Mouse (Mus musculus): Measurements from ENCODE around the gene Fam118b.

The Fam118b gene

GRCm38 (mm10) chr9:35223466-35223865 lies 44.1 kb downstream of the Fam118b start:
- TF ChIP-seq GATA4 (IDR thresholded peaks at IDR 0.05; ENCODE audit: insufficient replicate concordance, low read length): no peak

DNA sequence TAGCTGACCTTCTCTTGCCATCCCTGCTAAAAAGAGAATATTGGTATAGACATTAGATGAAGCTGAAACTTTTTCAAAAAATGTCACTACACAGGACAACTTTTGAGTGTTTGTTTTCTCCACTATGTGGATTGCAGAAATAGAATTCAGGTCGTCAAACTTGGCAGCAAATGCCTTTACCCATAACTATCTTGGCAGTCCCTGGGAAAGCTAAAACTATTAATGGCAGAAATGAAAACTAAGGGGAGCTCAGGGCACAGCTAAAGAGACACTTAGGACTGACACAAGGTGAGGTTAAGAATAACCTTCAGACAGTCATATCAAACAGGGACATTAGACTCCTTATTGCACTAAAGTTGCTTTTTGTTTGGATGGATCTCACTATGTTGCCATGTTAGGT lies 49.6 kb downstream of the Fam118b start:
- no peak for TF ChIP-seq GATA4 (IDR thresholded peaks at IDR 0.05; ENCODE audit: insufficient replicate concordance, low read length)

DNA sequence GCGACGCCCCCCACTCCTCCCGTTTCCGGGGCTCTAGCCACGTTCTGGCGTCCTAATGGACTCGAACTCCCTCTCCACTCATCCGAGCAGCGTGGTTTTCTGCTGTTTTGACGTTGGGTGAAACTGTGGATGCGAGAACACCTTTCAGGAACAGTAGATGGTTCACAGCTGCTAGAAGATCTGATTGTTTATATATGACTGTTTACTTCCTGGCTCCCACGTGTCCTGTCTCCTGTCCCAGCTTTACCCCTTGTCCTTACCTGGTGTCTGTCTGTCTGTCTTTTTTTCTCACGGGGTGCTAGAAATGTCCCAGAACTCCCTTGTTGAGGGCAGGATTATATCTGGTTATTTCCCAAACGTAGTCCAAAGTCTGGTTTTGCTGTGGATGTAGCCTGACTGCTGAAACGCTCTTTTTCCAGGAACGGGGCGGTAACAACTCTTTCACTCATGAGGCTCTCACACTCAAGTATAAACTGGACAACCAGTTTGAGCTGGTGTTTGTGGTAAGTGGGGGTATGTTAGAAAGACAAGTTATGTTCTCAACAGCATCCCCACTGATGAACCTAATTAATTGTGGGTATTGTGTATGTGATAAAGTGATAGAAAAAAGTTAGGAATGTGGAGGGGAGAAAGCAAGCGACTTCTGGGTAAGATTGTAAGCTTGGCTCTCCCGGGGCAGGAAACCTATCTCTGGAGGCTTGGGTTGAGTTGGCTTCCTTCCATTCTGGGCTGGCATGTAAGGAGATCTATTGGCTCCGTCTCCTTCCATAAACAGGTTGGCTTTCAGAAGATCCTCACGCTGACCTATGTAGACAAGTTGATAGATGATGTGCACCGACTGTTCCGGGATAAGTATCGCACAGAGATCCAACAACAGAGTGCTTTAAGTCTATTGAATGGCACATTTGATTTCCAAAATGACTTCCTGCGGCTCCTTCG lies 55.8 kb downstream of the Fam118b start:
- no peak for TF ChIP-seq GATA4 (IDR thresholded peaks at IDR 0.05; ENCODE audit: insufficient replicate concordance, low read length)

GRCm38 (mm10) chr9:35210542-35211474 lies 56.8 kb downstream of the Fam118b start, which contains the start of gene Foxred1:
Gene Foxred1, minus strand, starts transcription at chr9:35211055.
- TF ChIP-seq GATA4 (IDR thresholded peaks at IDR 0.05; ENCODE audit: insufficient replicate concordance, low read length): peak; percentile 85; the same call in 1 of the 2 replicates

DNA sequence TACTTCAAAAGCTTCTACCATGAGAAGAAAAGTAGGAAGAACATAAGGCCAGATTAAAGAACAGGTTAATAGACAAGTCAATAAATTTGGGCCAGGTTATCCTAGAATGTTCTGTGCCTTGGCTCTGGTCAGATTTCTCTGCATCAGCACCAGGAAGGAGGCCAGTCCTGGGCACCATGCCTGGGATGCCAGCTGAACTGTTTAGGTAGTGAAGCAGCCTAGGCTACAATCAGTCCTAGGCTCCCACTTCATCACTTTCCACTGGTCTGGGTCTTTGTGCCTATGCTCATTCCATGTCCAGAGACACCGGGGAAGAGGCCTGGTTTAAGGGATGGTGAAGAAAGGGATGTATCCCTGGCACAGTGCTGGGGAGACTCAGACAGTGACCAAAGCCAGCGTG lies 63.2 kb downstream of the Fam118b start:
- TF ChIP-seq GATA4 (IDR thresholded peaks at IDR 0.05; ENCODE audit: insufficient replicate concordance, low read length): no peak

DNA sequence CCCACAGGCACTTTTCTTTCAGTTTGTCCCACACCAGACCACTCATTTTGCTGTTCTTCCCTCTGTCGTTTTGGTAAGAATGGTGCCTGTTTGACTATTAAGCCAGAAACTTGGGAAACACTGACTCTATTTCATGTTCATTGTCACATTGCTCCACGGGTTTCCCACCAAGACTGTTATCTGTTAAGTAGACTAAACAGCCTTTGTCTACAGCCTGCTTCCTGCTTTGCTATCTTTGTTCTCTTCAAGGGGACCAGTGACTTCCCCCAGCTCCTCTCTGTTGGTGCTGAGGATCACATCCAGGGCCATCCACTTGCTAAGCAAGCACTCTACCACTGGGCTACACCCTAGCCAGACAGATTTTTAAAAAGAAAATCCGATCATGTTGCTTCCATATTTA lies 64.1 kb downstream of the Fam118b start:
- peak; percentile 52; the same call in 1 of the 2 replicates for TF ChIP-seq GATA4 (IDR thresholded peaks at IDR 0.05; ENCODE audit: insufficient replicate concordance, low read length)

GRCm38 (mm10) chr9:35200529-35201060 lies 67.0 kb downstream of the Fam118b start:
- TF ChIP-seq GATA4 (IDR thresholded peaks at IDR 0.05; ENCODE audit: insufficient replicate concordance, low read length): no peak

- peak; percentile 45; the same call in 1 of the 2 replicates for TF ChIP-seq GATA4 (IDR thresholded peaks at IDR 0.05; ENCODE audit: insufficient replicate concordance, low read length)
These were observed 67.7 kb downstream of the Fam118b start, which contains the start of the genes Srpr and Tirap for GRCm38 (mm10) chr9:35199772-35200471. Gene Srpr, plus strand, starts transcription at chr9:35200175. Gene Tirap, minus strand, starts transcription at chr9:35200291.

- TF ChIP-seq GATA4 (IDR thresholded peaks at IDR 0.05; ENCODE audit: insufficient replicate concordance, low read length): no peak
These were observed 68.4 kb downstream of the Fam118b start for GRCm38 (mm10) chr9:35198945-35199771.

DNA sequence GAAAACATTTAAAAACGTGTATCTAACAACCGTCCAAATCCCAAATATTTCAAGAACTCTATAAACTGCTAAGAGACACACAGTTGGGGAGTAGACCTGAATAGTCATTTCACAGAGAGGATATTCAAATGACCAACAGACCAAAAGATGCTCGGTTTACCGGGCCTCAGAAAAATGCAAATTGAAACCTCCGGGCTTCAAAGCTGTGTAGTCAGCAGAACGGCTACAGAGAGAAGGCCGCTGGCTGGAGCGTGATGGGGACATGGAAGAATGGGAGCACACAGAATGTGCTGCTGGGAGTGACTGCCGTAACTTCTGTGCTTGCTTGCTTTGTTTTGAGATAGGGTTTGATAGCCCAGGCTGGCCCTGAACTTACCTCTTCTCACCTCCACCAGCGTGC lies 69.3 kb downstream of the Fam118b start:
- no peak for TF ChIP-seq GATA4 (IDR thresholded peaks at IDR 0.05; ENCODE audit: insufficient replicate concordance, low read length)

- no peak for TF ChIP-seq GATA4 (IDR thresholded peaks at IDR 0.05; ENCODE audit: insufficient replicate concordance, low read length)
These were observed 70.0 kb downstream of the Fam118b start for GRCm38 (mm10) chr9:35197625-35198024.

DNA sequence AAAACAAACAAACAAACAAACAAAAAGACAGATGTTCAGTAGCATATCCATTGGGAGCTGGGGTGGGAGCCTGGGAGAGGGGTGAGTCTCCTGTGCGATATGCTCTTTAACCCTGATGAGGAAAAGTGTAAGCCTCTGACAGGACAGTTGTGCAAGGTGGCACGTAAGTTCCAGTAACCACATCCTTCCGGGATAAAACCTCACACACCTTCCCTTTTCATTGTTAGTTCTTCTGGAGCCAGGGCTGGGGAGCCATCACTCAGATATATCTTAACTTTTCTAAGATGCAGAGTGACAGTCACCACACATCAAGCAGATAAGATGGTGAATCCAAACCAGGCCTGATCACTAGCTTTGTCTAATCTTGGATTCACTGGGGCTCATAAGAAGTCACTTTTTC lies 73.6 kb downstream of the Fam118b start:
- no peak for TF ChIP-seq GATA4 (IDR thresholded peaks at IDR 0.05; ENCODE audit: insufficient replicate concordance, low read length)

DNA sequence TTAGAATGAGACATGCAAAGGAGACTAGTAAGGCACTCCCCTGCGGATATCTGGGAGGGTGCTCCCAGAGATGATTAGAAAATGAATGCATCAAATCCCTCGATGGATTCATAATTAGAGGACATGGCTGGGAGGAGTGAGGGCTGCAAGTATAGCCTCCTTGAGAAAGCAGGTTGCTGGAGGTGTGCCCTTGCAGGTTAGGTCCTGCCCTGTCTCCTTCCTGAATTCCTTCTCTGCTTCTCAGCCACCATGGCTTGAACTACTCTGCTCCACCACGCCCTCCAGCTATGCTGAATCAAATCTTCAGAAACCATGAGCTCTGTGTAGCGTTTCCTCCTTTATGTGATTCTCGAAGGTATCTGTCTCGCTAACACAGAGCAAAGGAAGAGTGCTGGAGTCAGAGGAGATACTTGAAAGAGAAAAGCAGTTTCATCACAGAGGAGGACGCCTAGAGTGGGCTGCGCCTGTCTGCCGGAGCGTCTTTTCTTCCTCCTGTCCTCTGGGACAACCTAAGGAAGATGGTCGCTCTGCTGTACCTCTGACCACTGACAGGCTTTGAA lies 74.5 kb downstream of the Fam118b start:
- TF ChIP-seq GATA4 (IDR thresholded peaks at IDR 0.05; ENCODE audit: insufficient replicate concordance, low read length): no peak
